Mouse (Mus musculus): ENCODE data around the gene Ubtf. TPM values are rescaled to one million over a fixed set of nuclear protein-coding genes. Genes with fewer than 3 reads are reported as not detected.
A peak's percentile ranks its signal among the peaks of the same experiment; 100 is the strongest.
"Not testable (repeated sequence)": the region's sequence is repeated elsewhere in the genome, so short reads cannot be mapped to it uniquely, and the experiment has no call there.

Ubtf gene
- polyA plus RNA-seq, 1 experiment: 27.7 TPM

GRCm38 (mm10) chr11:102283922-102284321, 35.6 kb downstream of the Ubtf start:
- DNase-seq: no peak
- TF ChIP-seq CTCF (IDR thresholded peaks at IDR 0.05; ENCODE audit: insufficient read depth, low read length) (no peak), POLR2A (IDR thresholded peaks at IDR 0.05; ENCODE audit: borderline replicate concordance, extremely low read depth, low read depth, low read length) (no peak)
- 80% methylated on average over 6 of the region's 6 CpGs for WGBS
- 0 out of 2 replicates have a peak, but pooled peaks cover 4% of the 10 kb centered on the region for H3K4me1 ChIP-seq (ENCODE audit: control insufficient read depth, insufficient read depth, low read length)
- H3K4me3 ChIP-seq (replicated peaks; ENCODE audit: extremely low read depth, low read depth, low read length): no peak overlapping the region

- DNase-seq; H3K4me3 ChIP-seq (replicated peaks; ENCODE audit: extremely low read depth, low read depth, low read length); H3K4me1 ChIP-seq (ENCODE audit: control insufficient read depth, insufficient read depth, low read length): not testable (repeated sequence)
- WGBS: 56% methylated on average over 6 of the region's 6 CpGs
Observed at GRCm38 (mm10) chr11:102280267-102280666, 39.3 kb downstream of the Ubtf start.

GRCm38 (mm10) chr11:102279595-102279994, 39.9 kb downstream of the Ubtf start:
- DNase-seq: no peak
- TF ChIP-seq POLR2A (IDR thresholded peaks at IDR 0.05; ENCODE audit: borderline replicate concordance, extremely low read depth, low read depth, low read length) (no peak), CTCF (IDR thresholded peaks at IDR 0.05; ENCODE audit: insufficient read depth, low read length) (no peak)
- no peak overlapping the region for H3K4me3 ChIP-seq (replicated peaks; ENCODE audit: extremely low read depth, low read depth, low read length)
- WGBS: 87% methylated on average over 3 of the region's 3 CpGs
- H3K4me1 ChIP-seq (ENCODE audit: control insufficient read depth, insufficient read depth, low read length): 0 out of 2 replicates have a peak, but pooled peaks cover 2% of the 10 kb centered on the region

- Histone ChIP-seq H3K4me3 (replicated peaks; ENCODE audit: extremely low read depth, low read depth, low read length) (no peak overlapping the region), H3K4me1 (ENCODE audit: control insufficient read depth, insufficient read depth, low read length) (0 out of 2 replicates have a peak, but pooled peaks cover 2% of the 10 kb centered on the region)
- TF ChIP-seq CTCF (IDR thresholded peaks at IDR 0.05; ENCODE audit: insufficient read depth, low read length) (no peak), POLR2A (IDR thresholded peaks at IDR 0.05; ENCODE audit: borderline replicate concordance, extremely low read depth, low read depth, low read length) (no peak)
- 71% methylated on average over 10 of the region's 12 CpGs for WGBS
- DNase-seq: no peak
Observed at GRCm38 (mm10) chr11:102277754-102278153, 41.8 kb downstream of the Ubtf start.

- TF ChIP-seq POLR2A (IDR thresholded peaks at IDR 0.05; ENCODE audit: borderline replicate concordance, extremely low read depth, low read depth, low read length) (no peak), CTCF (IDR thresholded peaks at IDR 0.05; ENCODE audit: insufficient read depth, low read length) (no peak)
- no peak for DNase-seq
- WGBS: 2% methylated on average over 33 of the region's 33 CpGs
Observed at GRCm38 (mm10) chr11:102276411-102276915, 43.1 kb downstream of the Ubtf start.

GRCm38 (mm10) chr11:102268520-102269244, 50.9 kb downstream of the Ubtf start, which contains the start of gene Asb16:
Gene Asb16, plus strand, starts transcription at chr11:102268743.
- no peak for DNase-seq
- 87% methylated on average over 12 of the region's 12 CpGs for WGBS
- Histone ChIP-seq H3K4me1 (ENCODE audit: control insufficient read depth, insufficient read depth, low read length) (no peaks in the 10 kb centered on the region), H3K4me3 (replicated peaks; ENCODE audit: extremely low read depth, low read depth, low read length) (no peak within 1 kb of the TSS)
- TF ChIP-seq POLR2A (IDR thresholded peaks at IDR 0.05; ENCODE audit: borderline replicate concordance, extremely low read depth, low read depth, low read length) (no peak), CTCF (IDR thresholded peaks at IDR 0.05; ENCODE audit: insufficient read depth, low read length) (no peak)

More at GRCm38 (mm10) chr11:102276411-102276915, 43.1 kb downstream of the Ubtf start:
- 0 out of 2 replicates have a peak, but pooled peaks cover 2% of the 10 kb centered on the region for H3K4me1 ChIP-seq (ENCODE audit: control insufficient read depth, insufficient read depth, low read length)
- H3K4me3 ChIP-seq (replicated peaks; ENCODE audit: extremely low read depth, low read depth, low read length): no peak overlapping the region

- 2% methylated on average over 11 of the region's 11 CpGs for WGBS
- peak; percentile 42 for DNase-seq
- no peak for TF ChIP-seq POLR2A (IDR thresholded peaks at IDR 0.05; ENCODE audit: borderline replicate concordance, extremely low read depth, low read depth, low read length)
- TF ChIP-seq CTCF (IDR thresholded peaks at IDR 0.05; ENCODE audit: insufficient read depth, low read length): peak; percentile 67
- Histone ChIP-seq H3K4me1 (ENCODE audit: control insufficient read depth, insufficient read depth, low read length) (no peaks in the 10 kb centered on the region), H3K4me3 (replicated peaks; ENCODE audit: extremely low read depth, low read depth, low read length) (no peak overlapping the region)
Observed at GRCm38 (mm10) chr11:102267480-102267879, 52.1 kb downstream of the Ubtf start.

- no peaks in the 10 kb centered on the region for H3K4me1 ChIP-seq (ENCODE audit: control insufficient read depth, insufficient read depth, low read length)
- no peak for DNase-seq
- WGBS: 86% methylated on average over 8 of the region's 8 CpGs
- TF ChIP-seq POLR2A (IDR thresholded peaks at IDR 0.05; ENCODE audit: borderline replicate concordance, extremely low read depth, low read depth, low read length) (no peak), CTCF (IDR thresholded peaks at IDR 0.05; ENCODE audit: insufficient read depth, low read length) (no peak)
- no peak overlapping the region for H3K4me3 ChIP-seq (replicated peaks; ENCODE audit: extremely low read depth, low read depth, low read length)
Observed at GRCm38 (mm10) chr11:102266631-102267355, 52.7 kb downstream of the Ubtf start.

GRCm38 (mm10) chr11:102265816-102266215, 53.7 kb downstream of the Ubtf start:
- no peak overlapping the region for H3K4me3 ChIP-seq (replicated peaks; ENCODE audit: extremely low read depth, low read depth, low read length)
- DNase-seq: no peak
- TF ChIP-seq CTCF (IDR thresholded peaks at IDR 0.05; ENCODE audit: insufficient read depth, low read length) (no peak), POLR2A (IDR thresholded peaks at IDR 0.05; ENCODE audit: borderline replicate concordance, extremely low read depth, low read depth, low read length) (no peak)
- WGBS: 82% methylated on average over 14 of the region's 14 CpGs
- H3K4me1 ChIP-seq (ENCODE audit: control insufficient read depth, insufficient read depth, low read length): no peaks in the 10 kb centered on the region

All from lung, adult 2 months (tissue).